Mouse (Mus musculus): ENCODE data around the gene Helq. TPM values are rescaled to one million over a fixed set of nuclear protein-coding genes. Genes with fewer than 3 reads are reported as not detected.

Gene Helq
- 16.7 TPM for polyA plus RNA-seq (2017; shearing (Covaris generic))

DNA sequence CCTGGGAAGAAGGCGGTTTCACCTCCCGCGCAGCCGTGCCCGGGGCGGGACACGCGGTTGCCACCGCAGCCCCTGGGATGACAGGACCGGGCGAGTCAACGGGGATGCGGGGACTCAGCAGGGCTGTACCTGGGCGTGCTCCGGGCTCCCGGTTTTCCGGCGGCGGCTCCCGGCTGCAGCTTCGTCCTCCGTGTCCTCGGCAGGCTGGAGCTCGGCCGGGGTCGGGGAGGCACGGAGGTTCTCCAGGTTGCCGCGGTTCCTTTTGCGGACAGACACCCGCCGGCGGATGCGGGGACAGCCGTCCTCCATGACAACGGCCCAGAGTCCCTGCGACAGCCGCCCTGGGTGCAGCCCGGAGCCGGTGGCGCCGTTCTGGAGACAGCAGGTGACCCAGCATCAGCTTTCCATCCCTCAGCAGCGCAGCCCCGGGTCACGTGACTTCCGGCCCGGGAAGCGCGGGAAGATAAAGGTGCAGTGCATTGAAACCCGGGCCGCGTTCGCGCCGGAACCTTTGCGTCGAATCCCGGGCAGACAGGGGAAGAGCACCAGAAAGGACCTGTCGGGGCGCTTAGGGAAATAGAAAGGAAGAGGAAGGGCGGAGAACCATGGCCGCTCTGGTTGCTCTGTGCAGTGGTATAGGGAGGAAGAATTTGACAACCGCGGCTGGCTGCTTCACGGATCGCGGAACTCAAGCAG lies at the start of gene Helq, which contains the start of gene Mrps18c:
Gene Helq, minus strand, starts transcription at position 434 of the 696 bp plus-strand sequence.
Gene Mrps18c, plus strand, starts transcription at position 463 of the 696 bp plus-strand sequence.

GRCm38 (mm10) chr5:100845485-100845847 lies 47.1 kb upstream of the Helq start, which contains the start of gene Gpat3:
Gpat3 (plus strand) TSS chr5:100845713.

DNA sequence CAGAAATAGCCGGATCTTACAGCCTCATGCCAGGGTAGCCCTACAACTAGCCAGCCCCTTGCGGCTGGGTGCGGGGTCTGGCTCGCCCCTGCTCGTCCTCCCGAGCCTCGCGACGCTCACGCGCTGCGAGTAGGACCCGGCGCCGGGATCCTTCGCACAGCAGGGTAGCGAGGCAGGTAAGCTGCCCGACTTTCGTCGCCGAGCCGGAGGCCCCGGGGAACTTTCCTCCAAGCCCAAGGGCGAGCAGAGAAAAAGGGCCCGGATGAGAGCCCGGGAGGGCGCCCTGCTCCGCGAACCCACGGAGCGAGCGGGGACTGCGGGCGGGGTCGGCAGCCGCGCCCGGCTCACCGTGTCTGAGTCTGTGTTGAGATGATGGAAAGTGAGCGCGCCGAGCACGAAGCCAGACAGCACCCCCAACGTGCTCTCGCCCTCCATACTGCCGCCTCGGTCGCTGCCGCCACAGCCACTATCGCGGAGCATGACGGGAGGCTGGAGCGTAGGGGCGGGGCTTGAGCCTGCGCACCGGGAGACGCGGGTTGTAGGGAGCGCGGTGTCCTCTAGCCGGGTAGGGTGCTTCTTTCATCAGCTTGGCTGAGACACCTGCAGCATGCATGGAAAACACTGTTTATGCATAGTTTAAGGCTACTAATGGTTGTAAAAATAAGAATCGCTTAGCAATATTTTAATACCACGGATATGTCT lies 22.2 kb upstream of the Helq start, which contains the start of gene Abraxas1:
Gene Abraxas1, minus strand, starts transcription at position 483 of the 702 bp plus-strand sequence.

GRCm38 (mm10) chr5:100719235-100720088 lies 78.9 kb downstream of the Helq start, which contains the start of gene Hpse:
Hpse (minus strand) TSS chr5:100719716.

Other genes with a start within 250 kb of the Helq start
- 79.9 TPM for gene Plac8, start 226.4 kb downstream of the Helq start, polyA plus RNA-seq (2017; shearing (Covaris generic))
- gene Coq2, start 123.5 kb downstream of the Helq start, polyA plus RNA-seq (2017; shearing (Covaris generic)) = 45.1 TPM
- gene Hpse, start 78.9 kb downstream of the Helq start, polyA plus RNA-seq (2017; shearing (Covaris generic)) = 0.20 TPM
- 88.4 TPM for gene Mrps18c, start within 50 bp of the Helq start, polyA plus RNA-seq (2017; shearing (Covaris generic))
- gene Abraxas1, start 22.4 kb upstream of the Helq start, polyA plus RNA-seq (2017; shearing (Covaris generic)) = 8.4 TPM
- 1.1 TPM for gene Gpat3, start 47.1 kb upstream of the Helq start, polyA plus RNA-seq (2017; shearing (Covaris generic))